Mouse (Mus musculus) embryonic facial prominence, embryonic 10.5 days (tissue): ENCODE data around the gene Ppp2r2c. TPM values are rescaled to one million over a fixed set of nuclear protein-coding genes. Genes with fewer than 3 reads are reported as not detected.

ENCODE experiments used
- DNase-seq: peaks from one replicate; pipeline ENCODE4 v3.0.0-alpha.2; 2017; ENCODE audit warnings: low spot score
- H3K27ac ChIP-seq: fragments of 300-500 bp; sonication (generic); replicated peaks from 2 replicates; pipeline ENCODE4 v1.5.1; 2016; ENCODE audit warnings: mild to moderate bottlenecking
- H3K27me3 ChIP-seq: fragments of 300-500 bp; sonication (generic); replicated peaks from 2 replicates; pipeline ENCODE4 v1.6.1; 2016; ENCODE audit warnings: low read depth, mild to moderate bottlenecking; ENCODE audit not compliant: poor library complexity, severe bottlenecking
- H3K36me3 ChIP-seq: fragments of 300-500 bp; sonication (generic); replicated peaks from 2 replicates; pipeline ENCODE4 v1.6.1; 2016; ENCODE audit warnings: mild to moderate bottlenecking, moderate library complexity
- H3K4me1 ChIP-seq: fragments of 300-500 bp; sonication (generic); 2 replicates; pipeline ENCODE4 v1.6.1; 2016
- H3K4me3 ChIP-seq: fragments of 300-500 bp; sonication (generic); 2 replicates; pipeline ENCODE4 v1.5.1; 2016; ENCODE audit warnings: mild to moderate bottlenecking, moderate library complexity
- H3K9me3 ChIP-seq: fragments of 300-500 bp; sonication (generic); 2 replicates; pipeline ENCODE4 v1.6.1; 2016; ENCODE audit warnings: mild to moderate bottlenecking
- WGBS: fragments of 180-500 bp; shearing (Covaris S2); methylation state at CpG from one replicate; pipeline ENCODE4 v1.1.7; 2016; 5-methylcytosine and 5-hydroxymethylcytosine counted together
- polyA plus RNA-seq: library from polyadenylated mRNA; unstranded; fragments of >200 nt; fragmentation: Nextera tagmentation; extraction: Ambion mirVana; gene quantifications from 2 replicates; pipeline ENCODE4 v1.2.1, GENCODE M21; 2016

Gene Ppp2r2c
- polyA plus RNA-seq: 0.73 and 1.2 TPM in 2 replicates

- Histone ChIP-seq H3K4me3 (peak within 1 kb of the TSS; percentile 61), H3K9me3 (peaks cover 4% of the 10 kb centered on the region; the same call in 1 of the 2 replicates), H3K27ac (no peak within 1 kb of the TSS), H3K27me3 (peaks cover 100% of the 10 kb centered on the region), H3K36me3 (no peaks in the 10 kb centered on the region), H3K4me1 (peaks cover 23% of the 10 kb centered on the region)
- WGBS: 2% methylated on average over 108 of the region's 108 CpGs
- peak; percentile 31 for DNase-seq
Measured at GRCm38 (mm10) chr5:36868266-36869090, at the start of gene Ppp2r2c. TSS of gene Ppp2r2c (plus strand) at chr5:36868513.

- H3K27ac ChIP-seq: no peak overlapping the region
- no peak overlapping the region for H3K4me3 ChIP-seq
- no peaks in the 10 kb centered on the region for H3K4me1 ChIP-seq
- H3K36me3 ChIP-seq: peaks cover 51% of the 10 kb centered on the region
- no peaks in the 10 kb centered on the region for H3K27me3 ChIP-seq
- no peak for DNase-seq
- 91% methylated on average over 5 of the region's 5 CpGs for whole genome bisulfite sequencing
- no peaks in the 10 kb centered on the region for H3K9me3 ChIP-seq
Measured at GRCm38 (mm10) chr5:36819742-36820141, 48.6 kb upstream of the Ppp2r2c start.

GRCm38 (mm10) chr5:36820142-36820541, 48.2 kb upstream of the Ppp2r2c start:
- H3K27me3 ChIP-seq: no peaks in the 10 kb centered on the region
- no peaks in the 10 kb centered on the region for H3K9me3 ChIP-seq
- 43% methylated on average over 6 of the region's 6 CpGs for WGBS
- no peak overlapping the region for H3K27ac ChIP-seq
- H3K36me3 ChIP-seq: peaks cover 49% of the 10 kb centered on the region
- DNase-seq: peak; percentile 66
- no peak overlapping the region for H3K4me3 ChIP-seq
- no peaks in the 10 kb centered on the region for H3K4me1 ChIP-seq

GRCm38 (mm10) chr5:36822907-36823306, 45.4 kb upstream of the Ppp2r2c start:
- DNase-seq: no peak
- H3K4me1 ChIP-seq: no peaks in the 10 kb centered on the region
- peaks cover 57% of the 10 kb centered on the region for H3K36me3 ChIP-seq
- 88% methylated on average over 4 of the region's 4 CpGs for WGBS
- no peaks in the 10 kb centered on the region for H3K9me3 ChIP-seq
- no peaks in the 10 kb centered on the region for H3K27me3 ChIP-seq
- H3K27ac ChIP-seq: peak overlapping the region; percentile 19; the same call in 1 of the 2 replicates
- H3K4me3 ChIP-seq: no peak overlapping the region

- WGBS: 82% methylated on average over 4 of the region's 4 CpGs
- Histone ChIP-seq H3K4me3 (no peak overlapping the region), H3K36me3 (peaks cover 22% of the 10 kb centered on the region), H3K27ac (no peak overlapping the region), H3K4me1 (peaks cover 21% of the 10 kb centered on the region), H3K27me3 (no peaks in the 10 kb centered on the region), H3K9me3 (no peaks in the 10 kb centered on the region)
- no peak for DNase-seq
Measured at GRCm38 (mm10) chr5:36829098-36829497, 39.2 kb upstream of the Ppp2r2c start.

GRCm38 (mm10) chr5:36829913-36830879, 38.1 kb upstream of the Ppp2r2c start, which contains the start of gene Man2b2:
TSS of gene Man2b2 (minus strand) at chr5:36830653.
- Histone ChIP-seq H3K9me3 (no peaks in the 10 kb centered on the region), H3K4me1 (peaks cover 21% of the 10 kb centered on the region), H3K36me3 (peaks cover 21% of the 10 kb centered on the region), H3K4me3 (peak within 1 kb of the TSS; percentile 79), H3K27me3 (no peaks in the 10 kb centered on the region), H3K27ac (peak within 1 kb of the TSS; percentile 83)
- WGBS: 3% methylated on average over 46 of the region's 46 CpGs
- peak; percentile 94 for DNase-seq

- H3K9me3 ChIP-seq: no peaks in the 10 kb centered on the region
- WGBS: 65% methylated on average over 7 of the region's 7 CpGs
- no peaks in the 10 kb centered on the region for H3K27me3 ChIP-seq
- DNase-seq: no peak
- no peak overlapping the region for H3K27ac ChIP-seq
- 0 out of 2 replicates have a peak overlapping the region, but pooled peaks have one; percentile 79 for H3K4me3 ChIP-seq
- peaks cover 21% of the 10 kb centered on the region for H3K4me1 ChIP-seq
- peaks cover 16% of the 10 kb centered on the region for H3K36me3 ChIP-seq
Measured at GRCm38 (mm10) chr5:36831272-36831671, 37.0 kb upstream of the Ppp2r2c start.

- peak; percentile 81 for DNase-seq
- 2% methylated on average over 6 of the region's 6 CpGs for WGBS
- Histone ChIP-seq H3K27me3 (no peaks in the 10 kb centered on the region), H3K4me1 (peaks cover 4% of the 10 kb centered on the region), H3K4me3 (no peak overlapping the region), H3K9me3 (no peaks in the 10 kb centered on the region), H3K27ac (no peak overlapping the region), H3K36me3 (no peaks in the 10 kb centered on the region)
Measured at GRCm38 (mm10) chr5:36835933-36836332, 32.4 kb upstream of the Ppp2r2c start.

- no peak for DNase-seq
- Histone ChIP-seq H3K27ac (no peak overlapping the region), H3K4me3 (no peak overlapping the region), H3K4me1 (no peaks in the 10 kb centered on the region), H3K27me3 (no peaks in the 10 kb centered on the region), H3K36me3 (no peaks in the 10 kb centered on the region), H3K9me3 (no peaks in the 10 kb centered on the region)
- 93% methylated on average over 2 of the region's 2 CpGs for WGBS
Measured at GRCm38 (mm10) chr5:36839032-36839431, 29.3 kb upstream of the Ppp2r2c start.

GRCm38 (mm10) chr5:36839602-36840001, 28.7 kb upstream of the Ppp2r2c start:
- no peak for DNase-seq
- Histone ChIP-seq H3K4me1 (no peaks in the 10 kb centered on the region), H3K27me3 (no peaks in the 10 kb centered on the region), H3K4me3 (no peak overlapping the region), H3K9me3 (no peaks in the 10 kb centered on the region), H3K36me3 (no peaks in the 10 kb centered on the region), H3K27ac (no peak overlapping the region)
- 73% methylated on average over 8 of the region's 8 CpGs for WGBS

- no peaks in the 10 kb centered on the region for H3K4me1 ChIP-seq
Measured at GRCm38 (mm10) chr5:36840092-36840491, 28.2 kb upstream of the Ppp2r2c start.

GRCm38 (mm10) chr5:36841701-36842100, 26.6 kb upstream of the Ppp2r2c start:
- WGBS: 73% methylated on average over 1 of the region's 1 CpGs
- Histone ChIP-seq H3K27ac (no peak overlapping the region), H3K9me3 (no peaks in the 10 kb centered on the region), H3K27me3 (no peaks in the 10 kb centered on the region), H3K4me1 (no peaks in the 10 kb centered on the region), H3K4me3 (no peak overlapping the region), H3K36me3 (no peaks in the 10 kb centered on the region)
- DNase-seq: no peak

More at GRCm38 (mm10) chr5:36840092-36840491, 28.2 kb upstream of the Ppp2r2c start:
- DNase-seq: no peak
- Histone ChIP-seq H3K27me3 (no peaks in the 10 kb centered on the region), H3K27ac (no peak overlapping the region), H3K9me3 (no peaks in the 10 kb centered on the region), H3K36me3 (no peaks in the 10 kb centered on the region), H3K4me3 (no peak overlapping the region)
- 81% methylated on average over 7 of the region's 7 CpGs for WGBS
